Mouse (Mus musculus): ENCODE measurements around the gene Il12rb1. TPM values are rescaled to one million over a fixed set of nuclear protein-coding genes. Genes with fewer than 3 reads are reported as not detected.

Il12rb1 gene
- polyA plus RNA-seq, 2 experiments: 0.13 TPM; not detected in 1

- H3K27ac ChIP-seq (replicated peaks; ENCODE audit: low read depth, low read length): no peak overlapping the region
- H3K9me3 ChIP-seq (ENCODE audit: control insufficient read depth, low read length): no peaks in the 10 kb centered on the region
- no peak overlapping the region for H3K4me2 ChIP-seq (replicated peaks; ENCODE audit: low read depth, low read length, severe bottlenecking)
- peaks cover 9% of the 10 kb centered on the region; the same call in 1 of the 2 replicates for H3K4me1 ChIP-seq (ENCODE audit: control insufficient read depth, insufficient read depth, low read length)
- peaks cover 18% of the 10 kb centered on the region for H3K27me3 ChIP-seq (ENCODE audit: control insufficient read depth, insufficient read depth, low read length)
- TF ChIP-seq POLR2A (IDR thresholded peaks at IDR 0.05; ENCODE audit: borderline replicate concordance, extremely low read depth, insufficient read depth, insufficient read length): no peak
- H3K4me3 ChIP-seq (replicated peaks; ENCODE audit: low read length): no peak overlapping the region
- no peak overlapping the region for H3K9ac ChIP-seq (ENCODE audit: low read depth, low read length, severe bottlenecking)
- no peak for ATAC-seq (ENCODE audit: low FRiP score, low read depth)
- 79% methylated on average over 4 of the region's 4 CpGs for WGBS
- no peak for DNase-seq (ENCODE audit: low spot score)
- H3K36me3 ChIP-seq (ENCODE audit: control insufficient read depth, insufficient read depth, low read length): no peaks in the 10 kb centered on the region
These were observed 1.7 kb upstream of the Il12rb1 start for GRCm38 (mm10) chr8:70806541-70806940.

- H3K4me3 ChIP-seq (replicated peaks; ENCODE audit: low read length): no peak overlapping the region
- no peak overlapping the region for H3K4me2 ChIP-seq (replicated peaks; ENCODE audit: low read depth, low read length, severe bottlenecking)
- no peak overlapping the region for H3K9ac ChIP-seq (ENCODE audit: low read depth, low read length, severe bottlenecking)
- TF ChIP-seq POLR2A (IDR thresholded peaks at IDR 0.05; ENCODE audit: borderline replicate concordance, extremely low read depth, insufficient read depth, insufficient read length): no peak
- ATAC-seq (ENCODE audit: low FRiP score, low read depth): no peak
- no peak overlapping the region for H3K27ac ChIP-seq (replicated peaks; ENCODE audit: low read depth, low read length)
- H3K4me1 ChIP-seq (ENCODE audit: control insufficient read depth, insufficient read depth, low read length): peaks cover 9% of the 10 kb centered on the region; the same call in 1 of the 2 replicates
- no peaks in the 10 kb centered on the region for H3K9me3 ChIP-seq (ENCODE audit: control insufficient read depth, low read length)
- 75% methylated on average over 1 of the region's 1 CpGs for WGBS
- H3K27me3 ChIP-seq (ENCODE audit: control insufficient read depth, insufficient read depth, low read length): peaks cover 18% of the 10 kb centered on the region
- no peaks in the 10 kb centered on the region for H3K36me3 ChIP-seq (ENCODE audit: control insufficient read depth, insufficient read depth, low read length)
- DNase-seq (ENCODE audit: low spot score): no peak
These were observed 945 bp upstream of the Il12rb1 start for GRCm38 (mm10) chr8:70807304-70807703.

- no peak for TF ChIP-seq POLR2A (IDR thresholded peaks at IDR 0.05; ENCODE audit: borderline replicate concordance, extremely low read depth, insufficient read depth, insufficient read length)
- WGBS: 77% methylated on average over 8 of the region's 8 CpGs
These were observed 879 bp downstream of the Il12rb1 start for GRCm38 (mm10) chr8:70808955-70809701.

GRCm38 (mm10) chr8:70810962-70811680 lies 2.9 kb downstream of the Il12rb1 start:
- H3K36me3 ChIP-seq (ENCODE audit: control insufficient read depth, insufficient read depth, low read length): no peaks in the 10 kb centered on the region
- 0 out of 2 replicates have a peak, but pooled peaks cover 3% of the 10 kb centered on the region for H3K27me3 ChIP-seq (ENCODE audit: control insufficient read depth, insufficient read depth, low read length)
- no peak for TF ChIP-seq POLR2A (IDR thresholded peaks at IDR 0.05; ENCODE audit: borderline replicate concordance, extremely low read depth, insufficient read depth, insufficient read length)
- DNase-seq (ENCODE audit: low spot score) (no peak), ATAC-seq (ENCODE audit: low FRiP score, low read depth) (no peak)
- no peak overlapping the region for H3K9ac ChIP-seq (ENCODE audit: low read depth, low read length, severe bottlenecking)
- 70% methylated on average over 20 of the region's 20 CpGs for WGBS
- no peak overlapping the region for H3K4me3 ChIP-seq (replicated peaks; ENCODE audit: low read length)
- no peaks in the 10 kb centered on the region for H3K4me1 ChIP-seq (ENCODE audit: control insufficient read depth, insufficient read depth, low read length)
- no peak overlapping the region for H3K27ac ChIP-seq (replicated peaks; ENCODE audit: low read depth, low read length)
- H3K9me3 ChIP-seq (ENCODE audit: control insufficient read depth, low read length): no peaks in the 10 kb centered on the region
- H3K4me2 ChIP-seq (replicated peaks; ENCODE audit: low read depth, low read length, severe bottlenecking): no peak overlapping the region

More at GRCm38 (mm10) chr8:70808955-70809701, 879 bp downstream of the Il12rb1 start:
- Histone ChIP-seq H3K36me3 (ENCODE audit: control insufficient read depth, insufficient read depth, low read length) (no peaks in the 10 kb centered on the region), H3K4me1 (ENCODE audit: control insufficient read depth, insufficient read depth, low read length) (peaks cover 4% of the 10 kb centered on the region; the same call in 1 of the 2 replicates), H3K4me3 (replicated peaks; ENCODE audit: low read length) (no peak overlapping the region), H3K27me3 (ENCODE audit: control insufficient read depth, insufficient read depth, low read length) (peaks cover 7% of the 10 kb centered on the region), H3K27ac (replicated peaks; ENCODE audit: low read depth, low read length) (no peak overlapping the region), H3K9ac (ENCODE audit: low read depth, low read length, severe bottlenecking) (no peak overlapping the region), H3K4me2 (replicated peaks; ENCODE audit: low read depth, low read length, severe bottlenecking) (no peak overlapping the region), H3K9me3 (ENCODE audit: control insufficient read depth, low read length) (no peaks in the 10 kb centered on the region)
- no peak for DNase-seq (ENCODE audit: low spot score)
- ATAC-seq (ENCODE audit: low FRiP score, low read depth): no peak

GRCm38 (mm10) chr8:70812055-70812454 lies 3.8 kb downstream of the Il12rb1 start:
- ATAC-seq (ENCODE audit: low FRiP score, low read depth) (no peak), DNase-seq (ENCODE audit: low spot score) (no peak)
- no peak overlapping the region for H3K4me3 ChIP-seq (replicated peaks; ENCODE audit: low read length)
- no peaks in the 10 kb centered on the region for H3K9me3 ChIP-seq (ENCODE audit: control insufficient read depth, low read length)
- no peak overlapping the region for H3K4me2 ChIP-seq (replicated peaks; ENCODE audit: low read depth, low read length, severe bottlenecking)
- H3K27me3 ChIP-seq (ENCODE audit: control insufficient read depth, insufficient read depth, low read length): 0 out of 2 replicates have a peak, but pooled peaks cover 12% of the 10 kb centered on the region
- WGBS: 30% methylated on average over 4 of the region's 4 CpGs
- no peak overlapping the region for H3K27ac ChIP-seq (replicated peaks; ENCODE audit: low read depth, low read length)
- no peak overlapping the region for H3K9ac ChIP-seq (ENCODE audit: low read depth, low read length, severe bottlenecking)
- no peaks in the 10 kb centered on the region for H3K36me3 ChIP-seq (ENCODE audit: control insufficient read depth, insufficient read depth, low read length)
- TF ChIP-seq POLR2A (IDR thresholded peaks at IDR 0.05; ENCODE audit: borderline replicate concordance, extremely low read depth, insufficient read depth, insufficient read length): no peak
- H3K4me1 ChIP-seq (ENCODE audit: control insufficient read depth, insufficient read depth, low read length): peaks cover 4% of the 10 kb centered on the region; the same call in 1 of the 2 replicates

Measured in limb, embryonic 14.5 days (tissue).